Mouse (Mus musculus): Measurements from ENCODE around the gene Lyl1.

DNA sequence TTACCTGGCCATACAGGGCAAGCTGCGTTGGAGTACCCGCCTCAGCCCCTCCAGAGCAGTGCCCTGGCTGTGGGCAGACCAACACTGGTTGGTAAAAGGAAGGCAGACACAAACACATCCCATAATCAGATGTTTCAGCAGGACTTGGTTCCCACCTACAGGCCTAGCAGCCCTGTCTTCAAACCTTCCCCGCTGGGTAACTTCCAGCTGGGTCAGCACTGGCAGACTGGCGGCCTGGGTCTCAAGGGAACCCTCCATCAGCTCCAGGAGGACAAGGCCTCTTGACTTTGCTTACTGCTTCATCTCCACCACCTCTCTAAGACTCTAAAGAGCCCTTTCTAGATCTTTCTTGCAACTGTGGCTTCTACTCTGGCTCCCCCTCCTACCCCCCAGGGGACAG lies 35.3 kb downstream of the Lyl1 start:
- TF ChIP-seq CTCF (IDR thresholded peaks at IDR 0.05; ENCODE audit: low read depth, low read length): no peak
- no peak for TF ChIP-seq GATA1 (IDR thresholded peaks at IDR 0.05; ENCODE audit: borderline replicate concordance, low read length)
- TF ChIP-seq TAL1 (conservative IDR thresholded peaks at IDR 0.05; ENCODE audit: low read depth, low read length): no peak
- no peak for TF ChIP-seq GATA2 (IDR thresholded peaks at IDR 0.05; ENCODE audit: borderline replicate concordance, low read depth, low read length)
